Mouse (Mus musculus) stomach, postnatal 0 days (tissue): ENCODE data around the gene Ssbp3.

Experiments
- CTCF ChIP-seq: IDR thresholded peaks from 2 replicates; pipeline ENCODE4 v1.5.1; 2016; ENCODE audit warnings: antibody characterized with exemption, low read depth, mild to moderate bottlenecking, moderate library complexity
- EP300 ChIP-seq: optimal IDR thresholded peaks from 2 replicates; pipeline ENCODE3; 2016; ENCODE audit warnings: antibody characterized with exemption

DNA sequence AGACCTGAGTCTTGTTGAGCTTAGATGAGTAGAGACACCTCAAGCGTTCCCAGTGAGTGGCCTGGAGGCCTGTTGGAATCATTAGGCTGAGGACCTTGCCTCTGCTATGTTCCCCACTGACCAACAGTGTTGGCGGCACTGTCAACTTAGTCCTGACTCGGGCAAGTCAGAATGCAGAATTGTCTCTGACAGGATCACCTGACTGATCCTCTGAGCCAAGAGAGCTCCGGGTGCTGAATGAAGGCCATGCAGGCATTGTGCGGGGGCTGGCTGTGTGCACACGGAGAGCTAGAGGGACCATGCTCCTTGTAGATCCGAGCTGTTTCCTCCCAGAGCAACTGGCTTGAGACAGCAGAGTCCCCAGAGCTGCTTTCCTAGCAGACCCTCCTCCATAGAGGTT is 18.5 kb downstream of the Ssbp3 start:
- TF ChIP-seq CTCF, result no peak
- TF ChIP-seq EP300, result no peak
